Mouse (Mus musculus) fat pad, adult 2 months (tissue): Measurements from ENCODE around the gene Spata5.

Experiments
- DNase-seq: peaks from one replicate; pipeline ENCODE4 v3.0.0-alpha.2; 2011; ENCODE audit warnings: low read depth, low spot score; ENCODE audit errors: extremely low read depth

Spata5 gene

GRCm38 (mm10) chr3:37420072-37420471 is 376 bp downstream of the Spata5 start, which contains the start of gene Nudt6:
Gene Nudt6 (minus strand): TSS chr3:37420211.
- no peak for DNase-seq

DNA sequence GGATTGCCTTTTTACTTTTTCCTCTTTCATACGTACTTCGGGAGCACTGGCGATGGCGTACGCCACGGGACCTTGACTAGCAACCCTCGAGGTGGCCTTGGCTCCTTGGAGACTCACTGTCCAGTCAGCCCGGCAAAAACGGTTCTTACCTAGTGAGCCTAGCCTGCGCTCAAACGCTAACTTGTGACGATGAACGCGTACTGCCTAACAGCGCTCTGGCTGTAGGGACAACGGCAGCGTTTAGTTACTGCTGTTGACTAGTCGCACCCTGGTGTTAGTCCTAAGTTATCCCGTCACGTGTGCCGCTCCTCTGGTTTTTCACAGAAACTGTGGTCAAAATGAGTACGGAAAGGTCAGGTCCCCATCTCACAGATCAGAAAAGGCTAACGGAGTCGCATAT is 945 bp downstream of the Spata5 start:
- DNase-seq, result no peak

DNA sequence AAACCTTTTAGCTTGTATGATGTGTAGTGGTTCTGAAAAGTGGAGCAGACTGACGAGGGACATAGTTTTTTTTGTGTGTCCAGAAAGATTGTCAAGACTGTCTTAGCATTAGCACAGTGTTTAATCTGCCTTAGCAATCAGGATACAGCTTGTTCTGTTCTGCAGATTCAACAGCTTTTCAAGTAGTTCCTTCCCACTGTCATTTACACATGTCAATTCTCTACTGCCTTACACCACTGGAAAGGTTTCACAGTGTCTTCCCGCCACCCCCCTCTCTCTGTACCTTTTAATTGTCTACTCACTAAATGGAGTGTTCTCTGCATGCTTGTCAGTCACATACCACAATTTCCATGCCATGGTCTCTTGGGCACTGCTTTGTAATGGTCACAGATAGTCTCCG is 1.5 kb downstream of the Spata5 start:
- DNase-seq, result no peak

GRCm38 (mm10) chr3:37426069-37426468 is 6.4 kb downstream of the Spata5 start:
- peak; percentile 67 for DNase-seq

DNA sequence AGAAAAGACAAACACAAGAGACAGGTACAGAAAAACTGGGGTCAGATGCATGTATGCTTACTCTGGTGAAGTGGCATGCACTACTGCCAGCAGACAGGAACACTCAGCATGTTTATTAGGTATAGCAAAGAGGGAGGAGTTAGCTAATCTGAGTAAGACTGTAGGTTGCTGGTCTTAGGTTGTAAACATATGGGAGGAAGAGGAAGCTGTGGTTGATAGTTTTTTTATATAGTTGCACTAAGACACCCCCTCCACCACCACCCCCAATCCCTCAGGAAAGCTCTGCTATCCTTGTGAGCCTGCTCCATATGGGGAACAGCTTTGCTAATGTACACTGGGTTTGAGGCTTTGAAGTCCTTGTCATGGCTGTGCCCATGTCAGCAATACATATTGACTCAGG is 10.7 kb downstream of the Spata5 start:
- no peak for DNase-seq

GRCm38 (mm10) chr3:37439770-37440169 is 20.1 kb downstream of the Spata5 start:
- DNase-seq, result no peak

GRCm38 (mm10) chr3:37443409-37443808 is 23.7 kb downstream of the Spata5 start:
- DNase-seq, result no peak

DNA sequence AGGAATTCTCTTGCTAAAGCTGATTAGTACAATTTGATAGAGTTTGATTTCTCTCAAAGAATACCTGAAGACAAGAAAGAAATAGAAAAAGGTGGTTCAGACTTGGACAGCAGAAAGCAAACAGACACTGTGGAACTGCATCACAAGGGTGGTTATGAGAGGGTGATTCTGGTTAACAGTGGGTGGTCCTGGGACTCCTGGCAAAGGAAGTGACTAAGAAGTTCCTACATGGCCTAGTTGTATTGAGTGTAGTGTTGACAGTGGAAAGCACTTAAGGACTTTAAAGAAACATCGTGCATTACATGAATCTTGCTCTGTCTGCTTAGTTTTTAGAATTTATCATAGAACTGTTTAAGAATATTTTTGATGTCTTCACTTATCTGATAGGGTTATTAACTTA is 36.3 kb downstream of the Spata5 start:
- DNase-seq, result no peak

DNA sequence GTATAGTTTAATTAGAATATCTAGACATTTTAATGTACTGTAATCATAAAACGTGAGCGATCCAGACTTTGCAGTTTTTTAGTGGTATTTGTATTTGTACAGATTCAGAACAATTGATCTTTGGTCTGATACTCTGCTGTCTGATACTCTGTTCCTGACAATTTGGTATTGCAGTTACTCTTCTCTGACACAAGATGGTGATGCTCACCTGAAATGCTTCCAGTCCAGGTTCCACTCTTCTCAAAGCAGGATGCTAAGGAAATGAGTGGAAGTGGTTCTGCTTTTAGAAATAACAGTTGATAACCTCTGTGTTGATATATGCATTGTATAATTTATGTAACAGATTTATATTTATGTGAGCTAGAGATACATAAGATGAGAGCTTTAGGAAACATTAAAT is 48.5 kb downstream of the Spata5 start:
- no peak for DNase-seq

DNA sequence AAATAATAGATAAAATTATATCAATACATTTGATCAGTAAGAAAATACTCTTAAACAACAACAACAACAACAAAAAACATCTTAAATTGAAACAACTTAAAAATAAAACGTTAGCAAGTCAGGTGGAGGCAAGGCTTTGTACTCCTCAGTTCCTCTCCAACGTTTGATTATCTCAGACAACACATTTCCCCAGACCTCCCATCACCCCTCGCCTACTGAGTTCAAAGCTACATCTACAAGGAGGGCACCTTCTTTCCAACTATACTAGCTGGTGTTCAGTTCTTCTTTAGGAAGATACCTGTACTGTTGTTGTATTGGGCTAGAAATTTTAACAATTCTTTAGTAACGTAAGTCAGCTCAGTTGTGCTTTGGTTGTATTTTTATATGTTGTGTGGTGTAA is 49.7 kb downstream of the Spata5 start:
- no peak for DNase-seq

- DNase-seq, result no peak
Observed at GRCm38 (mm10) chr3:37470867-37471266, 51.2 kb downstream of the Spata5 start.

- no peak for DNase-seq
Observed at GRCm38 (mm10) chr3:37472461-37472860, 52.8 kb downstream of the Spata5 start.

GRCm38 (mm10) chr3:37476485-37476884 is 56.8 kb downstream of the Spata5 start:
- DNase-seq, result no peak

- DNase-seq, result no peak
Observed at GRCm38 (mm10) chr3:37477438-37478188, 57.9 kb downstream of the Spata5 start.

DNA sequence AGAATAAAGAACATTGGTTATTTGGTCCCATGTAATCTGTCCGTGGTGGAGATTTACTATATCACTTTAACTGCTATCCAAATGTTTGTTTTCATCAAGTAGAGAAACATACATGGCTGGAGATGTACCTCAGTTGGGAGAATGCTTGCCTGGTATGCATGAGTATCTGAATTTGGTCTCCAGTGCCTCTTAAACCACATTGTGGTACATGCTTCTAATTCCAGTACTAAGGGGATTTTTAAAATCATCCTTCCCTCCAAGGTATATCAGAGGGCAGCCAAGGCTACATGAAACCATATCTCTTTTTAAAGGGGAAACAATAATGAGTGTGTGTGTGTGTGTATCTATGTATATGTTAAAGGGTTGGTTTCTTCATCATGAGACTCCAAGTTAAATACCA is 60.1 kb downstream of the Spata5 start:
- no peak for DNase-seq

DNA sequence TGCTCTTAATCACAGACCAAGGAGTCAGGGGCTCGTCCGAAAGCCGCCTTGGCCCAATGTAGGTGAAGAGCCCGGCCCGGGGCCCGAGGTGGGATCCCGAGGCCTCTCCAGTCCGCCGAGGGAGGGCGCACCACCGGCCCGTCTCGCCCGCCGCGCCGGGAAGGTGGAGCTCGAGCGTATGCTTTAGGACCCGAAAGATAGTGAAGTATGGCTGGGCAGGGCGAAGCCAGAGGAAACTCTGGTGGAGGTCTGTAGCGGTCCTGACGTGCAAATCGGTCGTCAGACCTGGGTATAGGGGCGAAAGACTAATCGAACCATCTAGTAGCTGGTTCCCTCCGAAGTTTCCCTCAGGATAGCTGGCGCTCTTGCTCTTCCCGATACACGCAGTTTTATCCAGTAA is 61.6 kb downstream of the Spata5 start:
- DNase-seq, result no peak

GRCm38 (mm10) chr3:37482720-37483119 is 63.0 kb downstream of the Spata5 start:
- DNase-seq, result no peak

- DNase-seq, result no peak
Observed at GRCm38 (mm10) chr3:37483709-37484265, 64.1 kb downstream of the Spata5 start.

GRCm38 (mm10) chr3:37487639-37488038 is 67.9 kb downstream of the Spata5 start:
- no peak for DNase-seq

DNA sequence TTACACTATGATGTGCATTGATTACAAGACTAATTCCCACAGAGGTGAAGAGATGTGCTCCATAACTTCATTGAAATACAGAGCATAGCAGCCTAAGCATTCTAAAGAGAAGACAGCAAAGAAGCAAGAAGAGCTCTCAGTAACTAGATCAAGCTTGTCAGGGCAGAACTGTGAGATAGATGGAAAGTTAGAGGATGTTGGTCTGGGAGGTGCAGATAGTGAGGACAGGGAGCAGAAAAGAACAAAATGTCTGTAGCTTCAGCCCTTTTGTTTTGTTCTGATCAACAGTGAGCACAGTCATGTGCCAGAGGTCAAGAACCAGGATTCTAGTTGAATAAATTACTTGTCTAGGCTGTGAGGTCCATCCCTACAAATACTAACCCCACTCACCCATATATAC is 68.5 kb downstream of the Spata5 start:
- no peak for DNase-seq

DNA sequence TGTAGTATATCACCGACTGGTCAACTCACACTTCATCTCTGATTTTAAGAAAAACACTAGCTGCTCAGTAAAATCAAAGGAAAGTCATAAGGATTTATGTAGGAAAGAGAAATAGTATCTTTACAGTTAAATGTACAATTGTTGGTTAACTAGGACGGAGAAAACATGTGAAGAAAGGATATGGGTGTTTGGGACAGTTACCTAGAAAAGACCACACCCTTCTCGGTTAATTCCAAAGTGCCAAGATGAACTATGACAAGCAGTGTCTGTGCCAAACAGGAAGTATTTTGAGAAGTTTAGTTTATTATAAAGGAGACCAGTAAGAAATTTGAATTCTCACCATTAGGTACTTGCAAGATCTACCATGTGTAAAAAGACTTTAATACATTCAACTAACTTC is 70.3 kb downstream of the Spata5 start:
- no peak for DNase-seq

DNA sequence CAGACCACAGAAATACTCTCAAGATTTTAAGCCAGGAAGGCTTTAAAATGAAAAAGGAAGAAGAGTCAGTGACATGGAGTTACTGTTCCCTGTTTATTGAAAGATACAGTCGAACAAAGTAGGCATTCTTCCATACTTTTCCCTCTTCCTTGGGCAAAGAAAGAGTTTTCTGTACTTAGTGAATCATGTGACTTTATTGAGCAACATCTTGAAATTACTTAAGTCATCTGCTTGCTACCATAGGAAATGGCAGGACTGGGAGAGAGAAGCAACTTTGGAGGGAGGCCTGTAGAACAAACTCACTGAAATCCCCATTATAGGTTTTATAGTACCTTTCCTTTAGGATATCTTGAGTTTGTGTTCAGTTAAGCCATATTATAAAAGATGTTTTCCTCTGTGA is 81.2 kb downstream of the Spata5 start:
- DNase-seq, result no peak

DNA sequence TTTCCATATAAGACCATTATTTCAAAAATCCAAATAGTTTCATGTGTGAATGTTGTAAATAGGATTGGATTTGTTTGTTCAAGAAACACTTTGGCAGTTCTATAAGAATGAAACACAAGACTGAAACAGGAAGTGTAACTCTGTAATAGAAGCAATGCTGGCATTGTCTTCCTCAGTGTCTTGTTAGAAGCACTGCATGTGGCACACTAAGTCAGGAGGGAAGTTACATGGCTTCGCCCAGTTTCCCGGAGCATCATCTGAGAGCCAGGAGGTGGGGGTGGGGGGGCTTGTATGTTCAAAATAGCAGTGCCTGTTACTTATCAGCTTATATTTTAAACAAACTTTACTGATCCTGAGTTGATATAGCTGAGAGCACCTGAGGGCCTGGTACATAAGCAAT is 82.9 kb downstream of the Spata5 start:
- no peak for DNase-seq
